Mouse (Mus musculus): ENCODE measurements at regions not wholly inside any gene's neighbourhood (a gene's known extent, or its start where the extent isn't known, plus 50 kb on each side); places are given as distances from the start of the nearest gene placed in this dataset.

DNA sequence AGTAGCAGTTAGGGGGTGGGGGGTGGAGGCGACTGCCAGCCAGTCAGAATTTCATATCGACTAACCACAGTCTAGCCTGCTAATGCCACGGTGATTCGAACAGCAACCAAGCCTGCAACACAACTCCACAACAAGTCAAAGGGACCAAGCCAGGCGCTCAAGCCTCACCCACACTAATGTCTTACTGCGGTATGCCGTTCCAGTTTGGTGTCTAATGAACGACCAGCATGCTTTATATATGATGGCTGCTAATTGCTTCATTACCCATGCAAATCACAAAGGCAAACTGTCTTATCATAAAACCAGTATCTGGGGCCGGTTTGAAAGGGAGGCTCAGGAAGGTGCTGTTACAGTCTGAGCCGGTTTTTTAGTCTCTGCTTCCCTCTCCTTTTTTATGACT, 340.5 kb downstream of the Lmo4 start:
- TF ChIP-seq CTCF (IDR thresholded peaks at IDR 0.05; ENCODE audit: extremely low read depth, insufficient read length, insufficient replicate concordance, low read depth, low read length) (no peak), POLR2A (IDR thresholded peaks at IDR 0.05; ENCODE audit: low read depth, low read length) (no peak)

All from small intestine, adult 2 months (tissue).